Mouse (Mus musculus): Measurements from ENCODE around the gene S100a16.

The S100a16 gene

GRCm38 (mm10) chr3:90537141-90537904, at the start of gene S100a16:
S100a16 (plus strand) TSS chr3:90537254.
- DNase-seq (ENCODE audit: low read depth, low spot score), result peak; percentile 41

GRCm38 (mm10) chr3:90488576-90488975, 48.5 kb upstream of the S100a16 start:
- no peak for DNase-seq (ENCODE audit: low read depth, low spot score)

DNA sequence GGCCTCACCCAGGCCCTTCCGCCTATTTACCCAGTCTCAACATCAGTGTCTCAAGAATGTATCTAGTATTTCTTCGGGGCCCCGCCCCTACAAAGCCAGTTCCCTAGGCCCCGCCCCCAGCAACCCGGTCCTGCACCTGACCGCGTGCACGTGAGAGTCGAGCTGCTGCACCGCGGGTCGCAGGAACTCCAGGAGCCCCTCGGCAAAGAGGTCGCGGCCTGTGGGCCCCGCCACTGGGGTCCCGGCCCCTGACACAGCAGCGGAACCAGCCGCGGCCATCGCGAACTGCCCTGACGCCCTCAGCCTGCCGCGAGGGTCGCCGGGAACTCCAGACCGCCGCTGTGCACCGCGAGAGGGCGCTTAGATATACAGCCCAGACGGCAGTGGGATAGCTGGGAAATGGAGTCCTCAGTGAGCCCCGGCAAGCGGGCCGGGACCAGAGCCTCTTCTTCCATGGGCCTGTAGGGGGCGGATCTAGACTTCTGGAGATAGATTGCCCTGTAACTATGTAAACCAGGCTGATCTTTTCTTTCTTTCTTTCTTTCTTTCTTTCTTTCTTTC, 46.3 kb upstream of the S100a16 start, which contains the start of gene Snapin:
Snapin (minus strand) TSS at position 338 of the 561 bp plus-strand sequence.
- peak; percentile 95 for DNase-seq (ENCODE audit: low read depth, low spot score)

- DNase-seq (ENCODE audit: low read depth, low spot score), result peak; percentile 63
These were observed 45.7 kb upstream of the S100a16 start for GRCm38 (mm10) chr3:90491350-90491749.

GRCm38 (mm10) chr3:90493831-90494540, 43.1 kb upstream of the S100a16 start:
- DNase-seq (ENCODE audit: low read depth, low spot score), result no peak

- DNase-seq (ENCODE audit: low read depth, low spot score), result no peak
These were observed 41.1 kb upstream of the S100a16 start for GRCm38 (mm10) chr3:90495850-90496525.

DNA sequence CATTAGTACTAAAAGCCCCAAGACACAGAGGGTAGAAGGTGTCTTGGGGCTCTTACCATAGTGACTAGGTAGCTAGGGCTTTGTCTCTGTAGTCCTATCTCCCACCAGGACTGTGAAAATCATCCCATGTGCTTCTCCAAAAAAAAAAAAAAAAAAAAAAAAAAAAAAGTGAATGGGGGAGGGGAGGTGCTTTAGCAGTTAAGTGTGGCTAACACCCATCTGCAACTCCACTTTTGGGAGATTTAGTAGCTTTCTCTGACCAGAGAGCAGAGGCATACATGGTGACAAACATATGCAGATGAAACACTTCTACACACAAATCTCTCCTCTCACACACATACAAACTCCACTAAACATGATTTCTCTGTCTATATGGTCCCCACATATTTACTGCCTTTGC, 39.5 kb upstream of the S100a16 start:
- DNase-seq (ENCODE audit: low read depth, low spot score), result no peak

- DNase-seq (ENCODE audit: low read depth, low spot score), result no peak
These were observed 33.6 kb upstream of the S100a16 start for GRCm38 (mm10) chr3:90503444-90503843.

DNA sequence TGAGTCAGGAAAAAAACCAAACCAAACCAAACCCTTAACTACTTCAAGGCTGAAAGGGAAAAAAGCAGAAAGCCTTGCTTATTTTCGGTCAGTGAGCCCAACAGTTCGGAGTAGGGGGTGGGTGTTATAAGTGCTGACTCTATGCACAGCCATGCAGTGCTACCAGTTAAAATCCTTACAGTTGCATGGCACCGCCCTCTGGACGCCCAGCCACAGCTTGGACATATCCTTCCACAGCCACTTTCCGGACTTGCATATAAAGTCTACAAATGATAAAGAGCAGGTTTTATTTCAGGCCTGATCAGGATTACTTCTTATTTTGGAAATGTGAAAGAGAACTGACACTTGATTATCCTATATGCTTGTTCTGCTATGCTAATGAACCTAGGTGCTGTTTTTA, 31.8 kb upstream of the S100a16 start:
- no peak for DNase-seq (ENCODE audit: low read depth, low spot score)

DNA sequence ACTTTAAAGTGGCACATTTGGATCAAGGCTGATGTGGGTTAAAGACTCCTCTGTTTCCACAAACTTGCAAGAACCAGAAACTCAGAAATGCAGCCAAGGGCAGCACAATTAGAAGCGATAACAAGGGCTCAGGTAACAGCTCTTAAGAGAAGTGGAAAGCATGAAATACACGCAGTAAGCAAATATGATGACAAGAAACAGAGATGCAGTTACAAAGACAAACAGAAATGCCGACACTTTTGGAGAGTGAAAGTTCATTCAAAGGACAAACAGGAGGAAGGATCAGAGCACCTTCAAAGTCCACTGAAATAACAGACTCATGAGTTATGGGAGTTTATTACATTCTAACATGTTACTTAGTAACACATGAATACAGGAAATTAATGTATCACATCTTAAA, 30.7 kb upstream of the S100a16 start:
- DNase-seq (ENCODE audit: low read depth, low spot score), result no peak

DNA sequence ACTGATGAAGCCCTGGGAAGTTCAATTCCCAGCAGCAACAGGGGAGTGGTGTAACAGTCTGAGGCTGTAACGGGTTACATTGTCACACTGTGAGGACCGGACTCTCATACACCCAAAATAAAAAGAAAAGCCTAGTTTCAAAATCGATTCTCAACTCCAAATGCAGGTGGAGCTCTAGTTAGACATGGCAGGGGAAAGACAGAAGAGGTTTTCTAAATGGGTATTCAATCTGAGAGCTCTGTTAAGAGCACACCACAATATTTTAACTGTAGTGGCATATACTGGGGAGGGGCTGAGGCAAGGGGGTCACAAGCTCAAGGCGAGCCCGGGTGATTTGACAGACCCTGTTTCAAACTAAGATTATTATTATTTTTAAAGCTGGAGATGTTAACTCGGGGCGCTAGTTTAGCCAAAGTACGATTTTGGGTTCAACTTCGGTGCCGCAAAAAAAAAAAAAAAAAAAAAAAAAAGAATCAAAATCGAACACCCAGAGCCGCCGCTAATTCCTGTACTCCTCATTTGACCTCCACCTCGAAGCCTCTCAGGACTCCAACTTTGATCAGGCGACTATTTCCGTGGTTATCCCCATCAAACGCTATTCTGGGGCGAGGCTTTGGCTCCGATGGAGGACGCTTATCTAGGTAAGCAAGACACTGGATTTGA, 28.6 kb upstream of the S100a16 start:
- DNase-seq (ENCODE audit: low read depth, low spot score), result peak; percentile 24

DNA sequence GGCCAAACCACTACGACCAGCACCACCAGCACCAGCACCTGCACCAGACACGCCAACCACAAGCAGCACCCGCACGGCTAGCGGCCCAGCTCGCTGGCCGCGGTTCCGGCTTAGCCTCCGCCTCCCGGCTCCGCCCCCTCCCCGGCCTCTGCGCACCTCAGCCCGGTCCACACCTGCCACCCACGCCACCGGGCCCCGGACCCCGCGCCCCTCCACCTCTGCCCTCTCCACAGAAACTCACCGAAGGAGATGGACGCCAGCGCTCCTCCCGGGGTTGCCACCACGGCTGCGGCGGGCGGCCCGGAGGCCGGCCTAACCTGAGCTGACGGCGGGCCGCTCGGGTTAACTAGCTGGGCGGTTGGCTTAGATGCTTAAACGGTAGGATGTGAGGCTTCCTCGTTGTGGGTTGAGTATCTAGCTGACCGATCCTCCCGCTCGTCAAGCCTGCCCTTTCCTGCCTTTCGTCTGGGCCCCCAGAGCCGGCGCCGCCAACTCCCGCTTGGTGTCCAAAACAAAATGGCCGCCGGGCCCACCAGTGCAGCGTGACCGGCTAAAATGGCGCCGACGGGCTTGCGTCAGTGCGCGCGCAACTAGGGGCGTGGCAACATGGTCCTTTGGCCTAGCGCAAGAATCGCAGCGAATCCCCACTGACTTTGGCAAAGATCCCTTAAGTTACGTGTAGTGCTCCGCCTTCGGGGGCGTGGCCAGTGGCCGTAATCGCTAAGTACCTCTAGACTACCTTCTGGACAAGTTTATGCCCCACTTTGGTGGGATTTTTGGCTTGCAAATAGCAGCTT, 27.9 kb upstream of the S100a16 start, which contains the start of gene Chtop:
Chtop (minus strand) TSS at position 549 of the 797 bp plus-strand sequence.
- peak; percentile 100 for DNase-seq (ENCODE audit: low read depth, low spot score)

DNA sequence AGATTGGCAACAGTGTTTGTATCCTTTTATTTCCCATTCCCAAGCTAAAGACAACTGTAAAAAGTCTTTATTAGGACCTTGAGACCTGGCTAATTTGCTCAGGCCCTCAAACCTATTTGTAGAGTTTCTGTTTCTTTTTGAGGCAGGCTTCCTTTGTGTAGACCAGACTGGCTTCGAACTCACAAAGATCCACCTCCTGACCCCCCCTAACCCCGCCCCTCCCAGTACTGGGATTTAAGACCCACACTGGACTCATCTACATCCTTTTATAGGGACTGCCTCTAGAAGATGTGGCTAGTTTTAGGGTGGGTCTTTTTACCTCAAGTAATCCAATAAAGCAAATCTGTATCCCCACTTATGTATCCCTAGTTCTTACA, 27.3 kb upstream of the S100a16 start:
- DNase-seq (ENCODE audit: low read depth, low spot score), result peak; percentile 64

DNA sequence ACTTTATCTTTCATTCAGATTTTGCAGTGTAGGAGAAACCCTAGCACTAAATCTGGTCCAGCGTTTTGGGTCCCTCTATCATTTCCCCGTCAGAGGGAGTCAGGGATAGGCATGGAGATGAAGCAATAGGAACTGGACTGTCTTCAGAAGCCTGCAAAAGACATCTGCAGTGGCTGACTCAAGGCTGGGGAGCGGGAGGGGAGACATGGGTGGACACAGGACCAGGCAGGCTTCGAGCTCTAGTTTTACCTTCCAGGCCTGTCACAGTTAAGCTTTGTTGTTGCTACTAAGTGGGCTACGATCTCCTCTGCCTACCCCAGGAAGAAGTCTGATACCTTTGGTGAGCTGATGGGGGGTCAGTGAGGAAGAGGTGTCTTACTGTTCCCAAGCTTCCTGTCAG, 24.8 kb upstream of the S100a16 start:
- no peak for DNase-seq (ENCODE audit: low read depth, low spot score)

- DNase-seq (ENCODE audit: low read depth, low spot score), result peak; percentile 31
These were observed 24.0 kb upstream of the S100a16 start for GRCm38 (mm10) chr3:90512948-90513642.

DNA sequence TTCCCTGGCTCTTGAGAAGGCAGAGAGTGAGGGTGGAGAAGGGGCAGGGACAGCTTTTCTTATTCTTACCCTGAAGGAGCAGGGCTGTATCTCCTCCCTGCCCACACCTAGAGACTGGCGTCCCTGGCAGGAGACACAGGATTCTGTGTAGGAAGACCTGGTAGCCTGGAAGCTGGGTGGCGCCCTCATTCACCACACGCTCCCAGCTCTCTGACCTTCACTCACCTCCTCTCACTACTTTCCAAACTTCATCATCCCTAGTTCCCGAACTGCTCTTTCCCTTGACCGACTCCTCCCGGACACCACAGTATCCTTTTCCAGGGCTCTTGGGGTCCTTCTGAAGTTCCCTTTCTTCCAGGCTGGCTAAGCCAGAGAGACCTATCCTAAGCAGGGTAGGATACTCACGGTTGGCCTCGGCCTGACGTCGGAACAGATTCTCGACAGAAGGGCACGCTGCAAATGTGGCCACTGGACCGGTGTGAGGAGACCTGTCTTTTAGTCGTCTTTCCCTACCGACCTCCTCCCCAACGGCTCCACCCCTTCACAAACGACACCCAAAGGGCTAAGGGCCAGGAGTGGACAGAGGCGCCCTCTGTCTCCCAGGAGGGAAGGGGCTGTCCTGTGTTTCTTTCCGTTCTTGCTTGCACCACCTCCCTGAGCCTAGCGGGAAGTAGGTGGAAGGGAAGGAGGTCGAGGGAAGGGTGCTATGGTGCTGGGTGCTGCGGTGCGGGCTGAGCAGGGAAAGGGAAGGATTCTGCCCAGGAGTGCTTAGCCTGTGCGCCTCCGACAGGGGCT, 23.1 kb upstream of the S100a16 start, which contains the start of the genes S100a1 and S100a13:
S100a1 (minus strand) TSS at position 597 of the 795 bp plus-strand sequence.
S100a13 (plus strand) TSS at position 640 of the 795 bp plus-strand sequence.
- DNase-seq (ENCODE audit: low read depth, low spot score), result no peak

- DNase-seq (ENCODE audit: low read depth, low spot score), result peak; percentile 56
These were observed 22.4 kb upstream of the S100a16 start for GRCm38 (mm10) chr3:90514691-90515090.

GRCm38 (mm10) chr3:90515242-90515641, 21.8 kb upstream of the S100a16 start:
- no peak for DNase-seq (ENCODE audit: low read depth, low spot score)

GRCm38 (mm10) chr3:90515789-90516188, 21.3 kb upstream of the S100a16 start:
- no peak for DNase-seq (ENCODE audit: low read depth, low spot score)
